Mouse (Mus musculus) cerebellum, postnatal 4 days (tissue): ENCODE data around the gene B3gnt9.
A peak's percentile ranks its signal among the peaks of the same experiment; 100 is the strongest.

Source experiments
- DNase-seq, 2 experiments: peaks; one replicate each; pipeline ENCODE4 v3.0.0; 2022; ENCODE audit warnings: low spot score in 2 of 2, mixed read lengths in 1 of 2

B3gnt9 gene

DNA sequence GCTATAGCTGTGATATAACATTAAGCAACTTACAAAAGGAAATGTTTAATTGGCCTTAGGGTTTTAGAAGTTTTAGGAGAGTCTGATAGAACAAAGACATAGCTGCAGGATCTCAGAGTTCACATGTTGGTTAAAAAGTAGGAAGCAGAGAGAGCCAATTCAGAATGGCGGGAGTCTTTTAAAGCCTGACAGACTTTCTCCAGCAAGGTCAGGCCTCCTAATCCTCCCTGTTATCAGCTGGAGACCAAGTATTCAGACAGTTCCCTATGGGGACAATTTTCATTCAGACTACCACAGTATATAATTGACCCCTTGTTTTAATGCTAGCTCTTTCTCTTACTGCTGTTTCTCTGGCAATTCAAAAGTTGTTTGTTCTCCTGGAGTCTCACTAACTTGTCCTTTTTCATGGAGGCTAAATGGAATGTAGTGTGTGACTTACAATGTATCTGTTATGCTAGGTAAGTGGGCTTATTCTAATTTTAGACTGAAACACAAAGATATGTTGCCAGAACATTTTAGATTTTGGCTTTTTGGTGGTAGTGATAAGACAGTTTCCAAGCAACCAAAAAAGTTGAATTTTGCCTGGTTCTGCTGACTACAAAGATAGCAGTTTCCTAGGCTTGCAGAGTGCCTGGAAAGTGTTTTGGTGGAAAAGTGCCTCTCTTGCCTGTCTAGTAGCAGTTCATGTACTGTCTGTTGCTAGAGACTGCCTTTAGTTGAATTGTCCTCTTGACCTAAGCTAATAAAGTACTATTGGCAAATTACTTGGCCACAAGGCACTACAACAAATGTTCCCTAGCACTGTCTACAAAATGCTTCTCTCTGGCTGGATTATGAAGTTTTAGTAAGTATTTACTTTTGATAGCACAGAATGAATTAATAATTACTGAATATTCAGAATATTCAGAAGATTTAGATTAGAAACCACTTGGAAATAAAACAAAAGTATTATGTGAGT, 45.5 kb downstream of the B3gnt9 start:
- no peak for DNase-seq

GRCm38 (mm10) chr8:105207675-105208273, 47.2 kb downstream of the B3gnt9 start:
- DNase-seq: no peak

- DNase-seq: peak in 1 of 2 experiments; percentile 36
These were observed 48.1 kb downstream of the B3gnt9 start for GRCm38 (mm10) chr8:105206766-105207275.

GRCm38 (mm10) chr8:105205748-105206147, 49.2 kb downstream of the B3gnt9 start:
- DNase-seq: no peak
